Mouse (Mus musculus) intestine, postnatal 0 days (tissue): ENCODE data around the gene Adamts7. TPM values are rescaled to one million over a fixed set of nuclear protein-coding genes. Genes with fewer than 3 reads are reported as not detected.

ENCODE experiments used
- ATAC-seq: fragments of 200-750 bp; cut with Nextera tagmentation; 2 replicates; pipeline ENCODE4 v1.8.0; 2017; ENCODE audit warnings: mild to moderate bottlenecking, moderate TSS enrichment, moderate library complexity
- H3K27ac ChIP-seq: fragments of 300-500 bp; sonication (generic); 2 replicates; pipeline ENCODE4 v1.5.1; 2014; ENCODE audit warnings: mild to moderate bottlenecking, low read depth, low read length, moderate library complexity
- H3K27me3 ChIP-seq: fragments of 300-500 bp; sonication (generic); replicated peaks from 2 replicates; pipeline ENCODE4 v1.6.1; 2014; ENCODE audit warnings: low read length, mixed read lengths; ENCODE audit not compliant: control insufficient read depth, insufficient read depth
- H3K36me3 ChIP-seq: fragments of 300-500 bp; sonication (generic); 2 replicates; pipeline ENCODE4 v1.6.1; 2014; ENCODE audit warnings: mild to moderate bottlenecking, moderate library complexity; ENCODE audit not compliant: control insufficient read depth, insufficient read depth
- H3K4me1 ChIP-seq: fragments of 300-500 bp; sonication (generic); replicated peaks from 2 replicates; pipeline ENCODE4 v1.6.1; 2014; ENCODE audit warnings: antibody characterized with exemption, low read length, mixed read lengths; ENCODE audit not compliant: control insufficient read depth, insufficient read depth
- H3K4me2 ChIP-seq: fragments of 300-500 bp; sonication (generic); replicated peaks from 2 replicates; pipeline ENCODE4 v1.6.1; 2014; ENCODE audit warnings: low read depth, mild to moderate bottlenecking, moderate library complexity
- H3K4me3 ChIP-seq: fragments of 300-500 bp; sonication (generic); 2 replicates; pipeline ENCODE4 v1.5.1; 2014; ENCODE audit warnings: low read depth, low read length
- H3K9ac ChIP-seq: fragments of 300-500 bp; sonication (generic); 2 replicates; pipeline ENCODE4 v1.6.1; 2014; ENCODE audit warnings: mild to moderate bottlenecking, low read depth, low read length
- H3K9me3 ChIP-seq: fragments of 300-500 bp; sonication (generic); 2 replicates; pipeline ENCODE4 v1.6.1; 2016; ENCODE audit warnings: mixed run types; ENCODE audit not compliant: control insufficient read depth
- CTCF ChIP-seq: sonication (generic); IDR thresholded peaks from 2 replicates; pipeline ENCODE4 v1.5.1; 2016; ENCODE audit warnings: low read depth, mild to moderate bottlenecking, control low read depth, antibody characterized with exemption, moderate library complexity
- WGBS: fragments of 180-500 bp; shearing (Covaris S2); extraction: QIAGEN DNeasy Blood & Tissue Kit; methylation state at CpG from one replicate; pipeline ENCODE4 v1.1.7; 2014; 5-methylcytosine and 5-hydroxymethylcytosine counted together
- polyA plus RNA-seq: library from polyadenylated mRNA; unstranded; fragments of >200 nt; fragmentation: Nextera tagmentation; extraction: Ambion mirVana; gene quantifications from 2 replicates; pipeline ENCODE4 v1.2.1, GENCODE M21; 2015

Adamts7 gene
- polyA plus RNA-seq, 1 experiment from 2014 or later = 2.5 TPM

DNA sequence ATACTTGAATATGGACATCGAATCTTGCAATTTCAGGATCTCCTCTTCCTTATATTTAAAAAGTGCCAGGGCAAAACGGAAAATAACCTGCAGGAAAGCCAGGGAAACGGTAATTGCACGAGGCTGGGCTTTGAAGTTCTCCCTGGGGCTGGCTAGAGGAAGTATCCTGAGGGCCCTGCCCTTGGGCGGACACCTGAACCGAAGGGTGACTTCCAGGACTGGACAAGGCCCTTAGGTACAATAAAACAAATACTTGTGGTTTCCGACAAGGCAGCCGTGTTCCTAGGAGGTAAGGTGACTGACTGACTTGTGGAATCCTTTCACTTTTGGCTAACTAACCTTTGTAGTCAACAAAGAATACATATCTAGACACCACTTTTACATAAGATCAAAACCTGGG, 44.9 kb downstream of the Adamts7 start:
- Histone ChIP-seq H3K4me3 (no peak overlapping the region), H3K36me3 (peaks cover 65% of the 10 kb centered on the region), H3K9ac (no peak overlapping the region), H3K27me3 (no peaks in the 10 kb centered on the region), H3K4me1 (no peaks in the 10 kb centered on the region), H3K4me2 (no peak overlapping the region), H3K9me3 (no peaks in the 10 kb centered on the region), H3K27ac (no peak overlapping the region)
- ATAC-seq = no peak
- no peak for TF ChIP-seq CTCF
- 64% methylated on average over 8 of the region's 8 CpGs for whole genome bisulfite sequencing

DNA sequence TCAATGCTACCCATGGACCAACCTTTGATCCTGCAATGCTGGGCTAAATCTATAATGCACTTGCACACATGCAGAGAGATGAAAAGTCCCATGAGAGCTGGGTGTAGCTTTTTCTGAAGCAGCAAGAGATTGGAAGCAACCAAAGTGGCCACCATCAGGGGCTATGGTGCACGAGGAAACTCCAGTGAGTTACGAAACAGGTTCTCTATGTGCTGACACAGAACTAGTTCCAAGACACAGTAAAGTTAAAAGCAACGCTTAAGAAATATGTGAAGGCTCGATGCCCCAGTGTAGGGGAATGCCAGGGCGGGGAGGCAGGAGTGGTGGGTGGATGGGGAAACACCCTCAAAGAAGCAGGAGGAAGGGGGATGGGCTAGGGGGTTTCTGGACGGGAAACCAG, 45.8 kb downstream of the Adamts7 start:
- no peak overlapping the region for H3K4me3 ChIP-seq
- TF ChIP-seq CTCF = no peak
- no peak overlapping the region for H3K27ac ChIP-seq
- no peaks in the 10 kb centered on the region for H3K4me1 ChIP-seq
- no peak overlapping the region for H3K9ac ChIP-seq
- ATAC-seq = no peak
- no peaks in the 10 kb centered on the region for H3K27me3 ChIP-seq
- H3K4me2 ChIP-seq = no peak overlapping the region
- H3K9me3 ChIP-seq = no peaks in the 10 kb centered on the region
- peaks cover 63% of the 10 kb centered on the region for H3K36me3 ChIP-seq
- 71% methylated on average over 6 of the region's 6 CpGs for WGBS

- 84% methylated on average over 3 of the region's 3 CpGs for WGBS
- no peaks in the 10 kb centered on the region for H3K9me3 ChIP-seq
- H3K27ac ChIP-seq = no peak overlapping the region
- H3K27me3 ChIP-seq = no peaks in the 10 kb centered on the region
- no peak overlapping the region for H3K4me3 ChIP-seq
- peaks cover 52% of the 10 kb centered on the region for H3K36me3 ChIP-seq
- H3K4me2 ChIP-seq = no peak overlapping the region
- H3K9ac ChIP-seq = no peak overlapping the region
- no peak for TF ChIP-seq CTCF
- no peak for ATAC-seq
- H3K4me1 ChIP-seq = no peaks in the 10 kb centered on the region
Measured at GRCm38 (mm10) chr9:90213127-90213526, 50.3 kb downstream of the Adamts7 start.

DNA sequence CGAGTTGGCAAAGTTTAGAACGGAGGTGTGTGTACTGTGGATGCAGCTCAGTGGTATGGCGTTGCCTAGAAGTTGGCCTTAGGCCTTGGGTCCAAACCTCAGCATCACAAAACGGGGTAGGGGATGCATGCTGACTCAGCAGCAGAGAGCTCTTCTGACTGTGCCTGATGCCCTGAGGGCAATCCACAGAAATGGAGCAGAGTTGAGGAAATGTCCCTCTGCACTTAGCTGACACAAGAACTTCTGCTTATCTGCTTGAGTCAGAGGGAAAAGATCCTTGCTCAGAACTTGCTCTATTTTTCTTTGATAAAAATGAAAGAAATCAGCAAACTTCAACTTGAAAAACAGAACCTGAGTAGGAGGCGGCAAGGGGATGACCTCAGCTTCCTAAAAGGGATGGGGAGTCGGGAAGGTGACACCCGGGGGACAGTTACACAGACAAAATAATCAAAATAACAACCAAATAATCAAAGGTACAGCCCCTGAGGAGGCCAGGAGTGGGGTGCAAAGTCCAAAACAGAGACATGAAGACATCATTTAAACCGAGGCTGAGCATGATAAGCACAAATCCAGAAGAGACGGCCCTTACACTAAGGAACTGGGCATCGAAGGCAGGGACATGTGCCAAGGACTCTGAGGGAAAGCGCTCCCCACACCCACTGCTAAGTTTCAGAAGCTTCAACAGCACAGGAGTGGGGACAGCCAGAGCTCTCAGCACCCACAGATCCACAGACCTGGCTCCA, 53.6 kb downstream of the Adamts7 start:
- peaks cover 54% of the 10 kb centered on the region for H3K36me3 ChIP-seq
- no peak overlapping the region for H3K4me3 ChIP-seq
- H3K9ac ChIP-seq = no peak overlapping the region
- H3K4me1 ChIP-seq = no peaks in the 10 kb centered on the region
- peak overlapping the region; percentile 55 for H3K27ac ChIP-seq
- 70% methylated on average over 11 of the region's 11 CpGs for WGBS
- H3K4me2 ChIP-seq = no peak overlapping the region
- peak; percentile 92 for ATAC-seq
- H3K9me3 ChIP-seq = no peaks in the 10 kb centered on the region
- H3K27me3 ChIP-seq = no peaks in the 10 kb centered on the region
- TF ChIP-seq CTCF = no peak

GRCm38 (mm10) chr9:90217501-90217900, 54.6 kb downstream of the Adamts7 start:
- no peaks in the 10 kb centered on the region for H3K9me3 ChIP-seq
- TF ChIP-seq CTCF = no peak
- H3K4me2 ChIP-seq = no peak overlapping the region
- 0 out of 2 replicates have a peak overlapping the region, but pooled peaks have one; percentile 55 for H3K27ac ChIP-seq
- H3K27me3 ChIP-seq = no peaks in the 10 kb centered on the region
- H3K36me3 ChIP-seq = peaks cover 64% of the 10 kb centered on the region
- H3K9ac ChIP-seq = no peak overlapping the region
- no peak overlapping the region for H3K4me3 ChIP-seq
- H3K4me1 ChIP-seq = no peaks in the 10 kb centered on the region
- ATAC-seq = no peak
- 55% methylated on average over 4 of the region's 4 CpGs for WGBS

DNA sequence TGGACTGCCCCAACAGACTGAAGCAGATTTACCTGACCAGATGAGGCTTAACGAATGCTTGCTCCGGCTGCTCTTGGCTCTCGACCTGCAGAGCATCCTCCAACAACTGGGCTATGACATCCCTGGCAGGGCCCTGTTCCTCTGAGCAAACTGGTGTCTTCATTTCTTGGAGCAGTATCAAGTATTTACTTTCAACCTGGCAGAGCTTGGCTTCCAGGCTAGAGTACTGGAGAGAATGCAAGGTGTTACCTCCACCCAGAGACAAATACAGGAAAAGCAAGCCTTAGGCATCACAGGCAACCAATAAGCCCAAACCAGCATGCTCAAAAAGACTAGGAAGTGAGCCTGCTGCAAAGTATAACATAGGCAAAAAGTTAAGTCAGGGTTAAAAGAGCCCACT, 59.4 kb downstream of the Adamts7 start:
- Histone ChIP-seq H3K9ac (no peak overlapping the region), H3K27ac (no peak overlapping the region), H3K4me1 (no peaks in the 10 kb centered on the region), H3K4me2 (no peak overlapping the region), H3K27me3 (no peaks in the 10 kb centered on the region), H3K4me3 (no peak overlapping the region), H3K36me3 (peaks cover 78% of the 10 kb centered on the region), H3K9me3 (no peaks in the 10 kb centered on the region)
- TF ChIP-seq CTCF = no peak
- no peak for ATAC-seq
- WGBS = 84% methylated on average over 3 of the region's 3 CpGs
